Mouse (Mus musculus) limb, embryonic 15.5 days (tissue): Measurements from ENCODE around the gene Trhde. TPM values are rescaled to one million over a fixed set of nuclear protein-coding genes. Genes with fewer than 3 reads are reported as not detected.

ENCODE experiments used
- ATAC-seq: fragments of 200-750 bp; cut with Nextera tagmentation; 2 replicates; pipeline ENCODE4 v1.8.0; 2017; ENCODE audit warnings: low read depth, moderate TSS enrichment; ENCODE audit not compliant: insufficient number of reproducible peaks, low FRiP score, low TSS enrichment
- H3K27ac ChIP-seq: fragments of 300-500 bp; sonication (generic); 2 replicates; pipeline ENCODE4 v1.5.1; 2015; ENCODE audit warnings: moderate library complexity, mild to moderate bottlenecking, inconsistent platforms
- H3K27me3 ChIP-seq: fragments of 300-500 bp; sonication (generic); 2 replicates; pipeline ENCODE4 v1.6.1; 2015; ENCODE audit warnings: inconsistent platforms
- H3K36me3 ChIP-seq: fragments of 300-500 bp; sonication (generic); 2 replicates; pipeline ENCODE4 v1.6.1; 2015; ENCODE audit warnings: inconsistent platforms
- H3K4me1 ChIP-seq: fragments of 300-500 bp; sonication (generic); 2 replicates; pipeline ENCODE4 v1.6.1; 2015; ENCODE audit warnings: inconsistent platforms
- H3K4me2 ChIP-seq: fragments of 300-500 bp; sonication (generic); 2 replicates; pipeline ENCODE4 v1.6.1; 2015; ENCODE audit warnings: mild to moderate bottlenecking, inconsistent platforms
- H3K4me3 ChIP-seq: fragments of 300-500 bp; sonication (generic); 2 replicates; pipeline ENCODE4 v1.5.1; 2015; ENCODE audit warnings: mild to moderate bottlenecking, inconsistent platforms
- H3K9ac ChIP-seq: fragments of 300-500 bp; sonication (generic); 2 replicates; pipeline ENCODE4 v1.6.1; 2015; ENCODE audit warnings: inconsistent platforms
- H3K9me3 ChIP-seq: fragments of 300-500 bp; sonication (generic); 2 replicates; pipeline ENCODE4 v1.6.1; 2016; ENCODE audit warnings: inconsistent platforms
- WGBS: fragments of 180-500 bp; shearing (Covaris S2); methylation state at CpG from one replicate; pipeline ENCODE4 v1.1.7; 2015; 5-methylcytosine and 5-hydroxymethylcytosine counted together
- polyA plus RNA-seq: library from polyadenylated mRNA; unstranded; fragments of >200 nt; fragmentation: Nextera tagmentation; extraction: Ambion mirVana; gene quantifications from 2 replicates; pipeline ENCODE4 v1.2.1, GENCODE M21; 2015

Gene Trhde
- polyA plus RNA-seq, 1 experiment from 2014 or later, result 2.3 TPM

DNA sequence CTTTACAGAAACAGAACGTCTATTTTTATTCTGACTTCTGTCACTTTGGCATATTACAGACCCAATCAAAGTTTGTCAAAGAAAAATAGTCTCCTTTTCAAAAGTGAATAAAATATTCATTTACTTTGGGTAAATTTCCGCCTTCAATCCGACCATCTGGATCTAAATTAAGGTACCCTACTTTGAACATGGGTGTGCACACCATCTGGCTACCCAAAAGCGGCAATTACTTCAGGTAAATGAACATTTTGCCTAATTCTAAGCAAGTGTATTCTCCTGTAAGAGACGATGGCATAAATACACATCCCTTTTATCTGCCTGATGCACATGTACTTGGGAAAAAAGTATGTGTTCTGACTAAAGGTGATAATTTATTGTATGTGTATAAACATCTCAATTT, 5.2 kb downstream of the Trhde start:
- H3K36me3 ChIP-seq, result no peaks in the 10 kb centered on the region
- no peak overlapping the region for H3K27ac ChIP-seq
- H3K27me3 ChIP-seq, result peaks cover 27% of the 10 kb centered on the region
- H3K4me1 ChIP-seq, result peaks cover 14% of the 10 kb centered on the region
- H3K9ac ChIP-seq, result no peak overlapping the region
- H3K4me3 ChIP-seq, result no peak overlapping the region
- WGBS, result 73% methylated on average over 5 of the region's 5 CpGs
- no peaks in the 10 kb centered on the region for H3K9me3 ChIP-seq
- H3K4me2 ChIP-seq, result no peak overlapping the region
- no peak for ATAC-seq

DNA sequence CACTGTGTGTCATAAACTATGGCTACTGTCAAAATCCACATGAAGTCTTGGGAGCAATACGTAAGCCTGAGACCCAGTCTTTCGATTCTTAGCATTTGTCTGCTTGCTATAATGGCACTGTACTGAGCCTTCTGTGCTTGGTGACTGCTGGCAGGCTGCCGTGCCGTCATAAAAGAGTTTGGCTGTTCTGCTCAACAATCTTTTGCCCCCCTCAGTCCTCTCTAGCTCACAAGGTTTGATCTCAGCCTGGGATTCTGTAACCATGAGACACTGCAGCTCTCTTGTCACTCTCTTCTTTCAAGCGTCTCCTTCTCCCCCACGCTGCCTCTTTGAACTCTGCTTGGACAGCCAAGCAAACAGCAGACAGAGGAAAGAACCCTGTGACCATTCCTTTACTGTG, 7.9 kb downstream of the Trhde start:
- Histone ChIP-seq H3K36me3 (no peaks in the 10 kb centered on the region), H3K4me2 (no peak overlapping the region), H3K9me3 (no peaks in the 10 kb centered on the region), H3K27ac (no peak overlapping the region), H3K9ac (no peak overlapping the region), H3K4me1 (no peaks in the 10 kb centered on the region), H3K27me3 (peaks cover 1% of the 10 kb centered on the region; the same call in 1 of the 2 replicates), H3K4me3 (no peak overlapping the region)
- no peak for ATAC-seq
- 42% methylated on average over 6 of the region's 6 CpGs for WGBS

DNA sequence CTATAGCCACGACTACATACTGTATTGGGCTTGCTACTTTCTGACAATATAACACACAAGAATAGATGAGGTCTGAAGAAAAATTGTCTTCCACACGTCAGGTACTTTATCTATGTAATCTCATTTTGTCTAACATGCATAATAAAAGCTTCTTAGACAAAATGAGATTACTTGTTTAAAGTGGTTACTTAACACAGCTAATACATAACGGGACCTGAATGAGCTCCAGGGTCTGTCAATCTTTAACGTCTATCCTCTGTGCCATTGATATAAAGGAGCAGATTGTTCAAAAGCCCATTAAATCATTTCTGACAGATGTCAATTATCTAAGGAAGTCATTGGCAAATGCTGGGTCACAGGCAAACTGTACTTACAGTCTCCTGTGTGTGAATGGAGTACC, 36.2 kb downstream of the Trhde start:
- Histone ChIP-seq H3K36me3 (no peaks in the 10 kb centered on the region), H3K27me3 (no peaks in the 10 kb centered on the region), H3K4me3 (no peak overlapping the region), H3K9ac (no peak overlapping the region), H3K4me1 (no peaks in the 10 kb centered on the region), H3K9me3 (no peaks in the 10 kb centered on the region), H3K27ac (no peak overlapping the region), H3K4me2 (no peak overlapping the region)
- no peak for ATAC-seq
- WGBS, result 77% methylated on average over 4 of the region's 4 CpGs

DNA sequence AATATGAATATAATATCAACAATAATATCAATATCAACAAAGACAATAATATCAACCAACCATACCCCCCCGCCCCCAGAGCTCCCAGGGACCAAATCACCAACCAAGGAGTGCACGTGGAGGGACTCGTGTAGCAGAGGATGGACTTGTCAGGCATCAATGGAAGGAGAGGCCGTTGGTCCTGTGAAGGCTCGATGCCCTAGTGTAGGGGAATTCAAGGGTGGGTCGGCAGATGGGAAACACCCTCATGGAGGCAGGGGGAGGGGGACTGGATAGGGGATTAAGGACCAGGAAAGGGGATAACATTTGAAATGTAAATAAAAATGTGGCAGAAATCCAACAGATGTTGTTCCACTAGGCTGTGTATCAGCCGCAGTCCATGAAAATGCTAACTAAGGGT, 40.0 kb downstream of the Trhde start:
- H3K27me3 ChIP-seq, result no peaks in the 10 kb centered on the region
- H3K4me3 ChIP-seq, result no peak overlapping the region
- no peaks in the 10 kb centered on the region for H3K9me3 ChIP-seq
- no peak overlapping the region for H3K27ac ChIP-seq
- no peak overlapping the region for H3K4me2 ChIP-seq
- ATAC-seq, result no peak
- H3K36me3 ChIP-seq, result no peaks in the 10 kb centered on the region
- WGBS, result 90% methylated on average over 7 of the region's 7 CpGs
- H3K4me1 ChIP-seq, result no peaks in the 10 kb centered on the region
- no peak overlapping the region for H3K9ac ChIP-seq

DNA sequence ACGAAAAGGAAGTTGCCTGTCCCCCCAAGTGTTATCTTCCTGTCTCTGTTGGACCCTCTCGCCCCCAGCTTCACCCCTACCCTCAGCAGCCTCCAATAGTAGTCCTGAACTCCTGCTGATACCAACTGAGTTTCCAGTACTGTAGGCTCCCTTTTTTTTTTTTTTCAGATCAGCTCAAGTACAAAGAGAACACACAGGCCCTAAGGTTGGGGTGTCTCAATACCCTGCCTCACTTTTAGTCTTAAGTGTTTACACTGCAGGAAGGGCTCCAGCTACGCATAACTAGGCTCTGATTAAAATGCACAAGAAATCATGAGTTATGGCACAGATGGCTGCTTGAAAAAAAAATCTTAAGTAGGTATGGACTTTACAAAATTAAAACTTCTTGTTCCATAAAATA, 42.9 kb downstream of the Trhde start:
- no peaks in the 10 kb centered on the region for H3K27me3 ChIP-seq
- H3K36me3 ChIP-seq, result no peaks in the 10 kb centered on the region
- H3K4me2 ChIP-seq, result no peak overlapping the region
- no peak overlapping the region for H3K4me3 ChIP-seq
- 66% methylated on average over 3 of the region's 3 CpGs for WGBS
- H3K9me3 ChIP-seq, result no peaks in the 10 kb centered on the region
- no peak for ATAC-seq
- H3K27ac ChIP-seq, result no peak overlapping the region
- no peaks in the 10 kb centered on the region for H3K4me1 ChIP-seq
- H3K9ac ChIP-seq, result no peak overlapping the region

DNA sequence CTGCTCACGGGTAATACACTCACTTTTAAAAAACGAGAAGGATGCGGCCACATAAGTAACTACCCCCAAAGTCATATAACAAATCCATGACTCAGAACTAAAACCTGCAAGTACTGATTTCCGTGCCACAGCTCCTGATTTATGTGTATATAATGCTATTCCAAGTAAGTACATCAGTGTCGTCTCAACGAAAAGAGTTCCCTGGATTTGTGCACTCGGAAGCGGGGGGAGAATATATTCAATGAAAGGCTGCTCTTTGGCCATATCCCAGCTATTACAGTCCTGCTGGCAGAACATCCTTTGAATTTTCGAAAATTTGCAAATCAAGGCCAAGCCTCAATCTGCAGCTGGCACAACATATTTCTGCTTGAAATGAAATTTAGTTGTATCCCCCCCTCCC, 43.5 kb downstream of the Trhde start:
- no peak overlapping the region for H3K4me2 ChIP-seq
- 75% methylated on average over 9 of the region's 9 CpGs for WGBS
- no peaks in the 10 kb centered on the region for H3K27me3 ChIP-seq
- H3K9me3 ChIP-seq, result no peaks in the 10 kb centered on the region
- H3K36me3 ChIP-seq, result no peaks in the 10 kb centered on the region
- H3K4me3 ChIP-seq, result no peak overlapping the region
- H3K27ac ChIP-seq, result no peak overlapping the region
- H3K4me1 ChIP-seq, result no peaks in the 10 kb centered on the region
- no peak overlapping the region for H3K9ac ChIP-seq
- ATAC-seq, result no peak

DNA sequence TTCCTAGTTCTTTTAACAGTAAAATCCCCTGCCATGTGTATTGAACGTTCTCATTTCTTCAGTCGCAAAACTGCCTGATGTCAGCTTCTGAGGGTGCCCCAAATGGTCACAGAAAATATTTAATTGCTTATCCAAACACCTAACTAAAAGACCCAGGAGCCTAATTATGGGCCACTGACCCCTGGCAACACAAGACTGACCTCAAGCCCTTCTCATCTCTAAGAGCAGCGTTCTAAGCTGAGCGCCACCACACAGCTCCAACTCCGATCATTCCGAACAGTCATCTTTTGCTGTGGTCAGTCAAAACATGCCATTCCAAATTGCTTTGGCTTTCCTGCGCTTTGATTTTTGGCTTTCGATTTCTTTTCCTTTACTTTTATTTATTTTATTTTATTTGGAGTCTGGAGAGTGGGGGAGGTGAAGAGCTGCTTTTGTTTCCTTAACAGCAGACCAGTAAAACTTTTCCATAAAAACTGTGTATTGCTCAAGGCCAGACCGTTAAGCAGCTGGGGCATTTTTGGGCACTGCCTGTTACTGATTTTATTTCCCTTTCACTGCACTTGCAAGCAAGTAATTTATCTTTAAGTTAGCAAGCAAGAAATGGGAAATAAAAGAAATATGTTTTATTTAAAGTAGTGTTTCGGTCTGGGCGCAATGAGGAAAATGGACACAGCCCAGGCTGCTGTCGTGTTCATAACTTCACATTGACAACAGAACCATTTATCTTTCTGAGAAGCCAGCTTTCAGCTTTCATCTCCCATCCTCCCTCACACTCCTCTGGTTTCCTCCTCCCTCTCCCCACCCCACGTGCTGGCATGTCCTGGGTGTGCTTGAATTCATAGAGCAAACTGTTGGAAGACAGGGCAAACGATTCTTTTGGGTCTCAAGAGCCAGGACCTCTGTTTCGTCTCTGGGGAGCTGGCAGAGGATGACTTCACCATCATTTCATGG, 59.1 kb downstream of the Trhde start:
- H3K36me3 ChIP-seq, result no peaks in the 10 kb centered on the region
- 28% methylated on average over 15 of the region's 15 CpGs for WGBS
- no peak overlapping the region for H3K9ac ChIP-seq
- no peaks in the 10 kb centered on the region for H3K9me3 ChIP-seq
- no peak overlapping the region for H3K4me3 ChIP-seq
- no peak overlapping the region for H3K27ac ChIP-seq
- no peaks in the 10 kb centered on the region for H3K27me3 ChIP-seq
- no peak for ATAC-seq
- peaks cover 4% of the 10 kb centered on the region; the same call in 1 of the 2 replicates for H3K4me1 ChIP-seq
- peak overlapping the region; percentile 10 for H3K4me2 ChIP-seq

DNA sequence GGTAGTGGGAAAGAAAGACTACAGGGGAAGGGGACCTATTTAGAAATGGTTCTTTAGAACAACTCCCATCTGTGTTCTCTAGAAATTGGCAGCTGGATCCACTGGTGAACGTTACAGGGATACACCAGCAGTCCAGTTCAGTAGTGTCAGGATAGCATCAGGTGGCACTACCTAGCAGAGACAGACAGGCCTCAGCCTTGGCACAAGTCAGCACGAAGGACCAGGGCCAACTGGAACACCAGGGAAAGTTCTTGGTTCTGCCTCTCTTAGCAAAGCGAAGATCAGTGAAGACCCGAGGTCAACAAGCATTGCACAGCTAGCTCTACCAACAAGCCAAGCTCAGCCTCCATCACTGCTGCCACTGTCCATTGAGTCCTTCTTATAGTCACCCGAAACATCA, 62.2 kb downstream of the Trhde start:
- H3K9ac ChIP-seq, result no peak overlapping the region
- H3K4me2 ChIP-seq, result no peak overlapping the region
- no peak for ATAC-seq
- no peak overlapping the region for H3K27ac ChIP-seq
- H3K4me1 ChIP-seq, result peaks cover 4% of the 10 kb centered on the region; the same call in 1 of the 2 replicates
- H3K27me3 ChIP-seq, result no peaks in the 10 kb centered on the region
- no peaks in the 10 kb centered on the region for H3K9me3 ChIP-seq
- H3K36me3 ChIP-seq, result no peaks in the 10 kb centered on the region
- 88% methylated on average over 5 of the region's 5 CpGs for WGBS
- no peak overlapping the region for H3K4me3 ChIP-seq

DNA sequence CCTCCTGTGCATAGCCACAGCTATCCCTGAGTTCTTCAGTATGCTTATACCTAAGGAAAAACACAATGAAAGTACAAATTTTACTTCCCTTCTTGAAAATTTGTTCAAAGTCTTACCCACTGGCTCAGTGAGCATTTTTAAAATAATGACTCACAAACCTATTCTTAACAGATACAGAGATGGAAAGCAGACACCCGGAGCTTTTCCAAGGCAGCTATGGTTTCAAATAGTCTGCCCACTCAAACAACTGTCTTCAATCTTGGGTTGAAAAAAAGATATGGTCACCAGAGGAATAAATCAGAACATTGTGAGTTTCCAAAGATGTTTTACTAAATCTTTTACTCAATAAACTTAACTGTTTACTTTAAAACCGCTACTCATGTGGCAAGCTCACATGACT, 64.5 kb downstream of the Trhde start:
- Histone ChIP-seq H3K9me3 (no peaks in the 10 kb centered on the region), H3K4me2 (no peak overlapping the region), H3K27me3 (no peaks in the 10 kb centered on the region), H3K9ac (no peak overlapping the region), H3K27ac (no peak overlapping the region), H3K4me1 (no peaks in the 10 kb centered on the region), H3K36me3 (no peaks in the 10 kb centered on the region), H3K4me3 (no peak overlapping the region)
- 79% methylated on average over 2 of the region's 2 CpGs for WGBS
- ATAC-seq, result no peak

DNA sequence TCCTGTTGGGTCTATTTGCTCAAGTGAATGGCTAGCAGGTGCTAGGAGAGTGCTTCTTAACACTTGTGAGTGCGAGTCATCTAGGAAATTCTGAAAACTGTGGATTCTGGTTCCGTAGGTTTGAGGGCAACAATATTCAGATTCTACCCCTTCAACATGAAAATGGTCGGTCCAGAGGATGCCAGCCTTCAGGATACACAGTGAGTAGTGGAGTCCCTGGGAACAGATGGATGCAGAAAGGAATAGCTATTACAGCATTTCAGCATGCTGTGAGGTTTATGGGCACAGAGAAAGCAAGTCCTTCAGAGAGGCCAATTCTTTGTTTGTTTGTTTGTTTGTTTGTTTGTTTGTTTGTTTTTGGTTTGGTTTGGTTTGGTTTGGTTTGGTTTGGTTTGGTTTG, 65.7 kb downstream of the Trhde start:
- Histone ChIP-seq H3K27me3 (no peaks in the 10 kb centered on the region), H3K9ac (no peak overlapping the region), H3K36me3 (no peaks in the 10 kb centered on the region), H3K27ac (no peak overlapping the region), H3K4me3 (no peak overlapping the region), H3K4me1 (no peaks in the 10 kb centered on the region), H3K9me3 (no peaks in the 10 kb centered on the region), H3K4me2 (no peak overlapping the region)
- WGBS, result 83% methylated on average over 3 of the region's 3 CpGs
- ATAC-seq, result no peak

DNA sequence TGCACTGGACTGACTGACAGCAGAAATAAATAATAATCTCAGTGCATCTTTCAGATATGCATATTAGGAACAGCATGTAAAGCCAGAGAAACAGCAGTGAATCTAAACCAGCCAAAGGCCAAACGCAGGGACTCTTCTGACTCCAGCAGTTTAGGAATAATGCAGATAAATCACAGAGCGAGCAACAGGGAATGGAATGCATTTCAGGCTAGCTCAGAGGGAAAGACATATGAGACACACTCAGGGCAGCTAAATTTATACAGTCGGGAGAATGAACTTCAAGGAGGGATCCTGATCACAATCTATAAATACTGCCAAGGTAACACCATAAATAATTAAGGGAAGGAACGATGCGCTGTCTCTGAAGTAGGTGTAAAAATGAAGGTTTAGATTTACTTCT, 66.4 kb downstream of the Trhde start:
- Histone ChIP-seq H3K4me2 (no peak overlapping the region), H3K4me3 (no peak overlapping the region), H3K4me1 (no peaks in the 10 kb centered on the region), H3K9me3 (no peaks in the 10 kb centered on the region), H3K36me3 (no peaks in the 10 kb centered on the region), H3K27me3 (no peaks in the 10 kb centered on the region), H3K9ac (no peak overlapping the region), H3K27ac (no peak overlapping the region)
- no peak for ATAC-seq
- 32% methylated on average over 5 of the region's 5 CpGs for WGBS

DNA sequence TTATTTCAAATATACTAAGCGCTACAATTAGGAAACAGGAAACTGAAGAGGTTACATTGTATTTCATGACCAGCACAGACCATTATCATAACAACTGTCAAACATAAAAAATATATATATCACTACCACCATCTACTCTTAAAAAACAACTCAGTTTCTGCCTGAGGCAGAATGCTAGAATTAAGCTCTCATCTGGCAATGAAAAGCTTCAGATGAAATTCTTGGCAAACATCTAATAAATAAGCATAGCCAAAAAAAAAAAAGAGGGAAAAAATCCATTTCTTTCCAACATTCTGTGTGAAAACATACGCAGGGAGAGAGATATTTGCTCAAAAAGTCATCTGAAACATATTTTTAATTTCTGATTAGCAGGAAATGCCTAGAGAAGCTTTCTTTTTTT, 67.0 kb downstream of the Trhde start:
- H3K9me3 ChIP-seq, result no peaks in the 10 kb centered on the region
- H3K27ac ChIP-seq, result no peak overlapping the region
- H3K9ac ChIP-seq, result no peak overlapping the region
- H3K4me1 ChIP-seq, result no peaks in the 10 kb centered on the region
- no peaks in the 10 kb centered on the region for H3K27me3 ChIP-seq
- no peak overlapping the region for H3K4me2 ChIP-seq
- WGBS, result 78% methylated on average over 2 of the region's 2 CpGs
- no peak overlapping the region for H3K4me3 ChIP-seq
- ATAC-seq, result no peak
- no peaks in the 10 kb centered on the region for H3K36me3 ChIP-seq
